Mouse (Mus musculus) stomach, embryonic 14.5 days (tissue): ENCODE data around the gene Itgad. TPM values are rescaled to one million over a fixed set of nuclear protein-coding genes. Genes with fewer than 3 reads are reported as not detected.

ENCODE experiments used
- ATAC-seq: fragments of 200-750 bp; cut with Nextera tagmentation; 2 replicates; pipeline ENCODE4 v1.8.0; 2017; ENCODE audit warnings: low read depth, moderate TSS enrichment; ENCODE audit not compliant: insufficient number of reproducible peaks, insufficient read depth, low FRiP score
- H3K27ac ChIP-seq: fragments of 300-500 bp; sonication (generic); 2 replicates; pipeline ENCODE4 v1.5.1; 2014; ENCODE audit warnings: mild to moderate bottlenecking, low read length, moderate library complexity, mixed read lengths
- H3K27me3 ChIP-seq: fragments of 300-500 bp; sonication (generic); 2 replicates; pipeline ENCODE4 v1.6.1; 2014; ENCODE audit warnings: low read length, control low read depth, mixed read lengths; ENCODE audit not compliant: control insufficient read depth, insufficient read depth
- H3K36me3 ChIP-seq: fragments of 300-500 bp; sonication (generic); 2 replicates; pipeline ENCODE4 v1.6.1; 2014; ENCODE audit warnings: mild to moderate bottlenecking, control low read depth, low read length, moderate library complexity, mixed read lengths; ENCODE audit not compliant: control insufficient read depth, insufficient read depth
- H3K4me1 ChIP-seq: fragments of 300-500 bp; sonication (generic); 2 replicates; pipeline ENCODE4 v1.6.1; 2014; ENCODE audit warnings: low read length, control low read depth, mixed read lengths; ENCODE audit not compliant: control insufficient read depth, insufficient read depth
- H3K4me2 ChIP-seq: fragments of 300-500 bp; sonication (generic); replicated peaks from 2 replicates; pipeline ENCODE4 v1.6.1; 2014; ENCODE audit warnings: low read depth, low read length, control low read depth
- H3K4me3 ChIP-seq: fragments of 300-500 bp; sonication (generic); 2 replicates; pipeline ENCODE4 v1.5.1; 2014; ENCODE audit warnings: low read depth, low read length, control low read depth
- H3K9ac ChIP-seq: fragments of 300-500 bp; sonication (generic); replicated peaks from 2 replicates; pipeline ENCODE4 v1.6.1; 2014; ENCODE audit warnings: low read depth, mild to moderate bottlenecking, control low read depth, low read length, moderate library complexity, mixed read lengths
- H3K9me3 ChIP-seq: fragments of 300-500 bp; sonication (generic); 2 replicates; pipeline ENCODE4 v1.6.1; 2016; ENCODE audit warnings: low read depth, low read length, control low read depth; ENCODE audit not compliant: control insufficient read depth
- WGBS: fragments of 180-500 bp; shearing (Covaris S2); extraction: QIAGEN DNeasy Blood & Tissue Kit; methylation state at CpG from one replicate; pipeline ENCODE4 v1.1.7; 2014; 5-methylcytosine and 5-hydroxymethylcytosine counted together
- polyA plus RNA-seq: library from polyadenylated mRNA; unstranded; fragments of >200 nt; fragmentation: Nextera tagmentation; extraction: Ambion mirVana; gene quantifications from 2 replicates; pipeline ENCODE4 v1.2.1, GENCODE M21; 2014

Gene Itgad
- not detected in 2 replicates for polyA plus RNA-seq

DNA sequence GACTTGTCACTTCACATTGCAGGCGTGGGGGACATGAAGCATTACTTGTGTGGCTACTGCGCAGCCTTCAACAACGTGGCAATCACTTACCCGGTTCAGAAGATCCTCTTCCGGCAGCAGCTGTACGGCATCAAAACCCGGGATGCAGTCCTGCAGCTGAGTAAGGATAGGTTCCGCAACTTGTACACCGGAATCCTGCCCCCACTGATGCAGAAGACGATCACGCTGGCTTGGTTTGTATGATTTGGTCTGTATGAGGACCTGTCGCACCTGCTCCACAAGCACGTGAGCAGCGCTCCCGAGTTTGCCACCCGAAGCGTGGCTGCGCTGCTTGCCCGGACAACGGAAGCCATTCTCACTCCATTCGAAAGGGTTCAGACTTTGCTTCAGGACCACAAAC lies at the start of gene Itgad:
TSS of gene Itgad (plus strand) at position 301 of the 400 bp plus-strand sequence.
- H3K36me3 ChIP-seq, result no peaks in the 10 kb centered on the region
- H3K4me1 ChIP-seq, result no peaks in the 10 kb centered on the region
- H3K9me3 ChIP-seq, result no peaks in the 10 kb centered on the region
- H3K4me2 ChIP-seq, result no peak within 1 kb of the TSS
- H3K9ac ChIP-seq, result no peak within 1 kb of the TSS
- no peak within 1 kb of the TSS for H3K4me3 ChIP-seq
- no peak for ATAC-seq
- 88% methylated on average over 21 of the region's 21 CpGs for WGBS
- H3K27me3 ChIP-seq, result no peaks in the 10 kb centered on the region
- no peak within 1 kb of the TSS for H3K27ac ChIP-seq

GRCm38 (mm10) chr7:128105246-128105645 lies 48.9 kb upstream of the Itgad start:
- Histone ChIP-seq H3K4me1 (no peaks in the 10 kb centered on the region), H3K27ac (no peak overlapping the region), H3K9ac (no peak overlapping the region), H3K27me3 (no peaks in the 10 kb centered on the region), H3K9me3 (no peaks in the 10 kb centered on the region), H3K36me3 (no peaks in the 10 kb centered on the region), H3K4me2 (no peak overlapping the region), H3K4me3 (no peak overlapping the region)
- 55% methylated on average over 4 of the region's 4 CpGs for WGBS
- no peak for ATAC-seq

- Histone ChIP-seq H3K27ac (no peak overlapping the region), H3K9ac (no peak overlapping the region), H3K4me2 (no peak overlapping the region), H3K4me3 (no peak overlapping the region), H3K27me3 (no peaks in the 10 kb centered on the region), H3K9me3 (no peaks in the 10 kb centered on the region), H3K4me1 (no peaks in the 10 kb centered on the region), H3K36me3 (no peaks in the 10 kb centered on the region)
- ATAC-seq, result no peak
- 88% methylated on average over 7 of the region's 7 CpGs for WGBS
Measured at GRCm38 (mm10) chr7:128107462-128107861, 46.7 kb upstream of the Itgad start.

GRCm38 (mm10) chr7:128110314-128110713 lies 43.9 kb upstream of the Itgad start:
- no peak for ATAC-seq
- WGBS, result 54% methylated on average over 2 of the region's 2 CpGs
- H3K9me3 ChIP-seq, result no peaks in the 10 kb centered on the region

DNA sequence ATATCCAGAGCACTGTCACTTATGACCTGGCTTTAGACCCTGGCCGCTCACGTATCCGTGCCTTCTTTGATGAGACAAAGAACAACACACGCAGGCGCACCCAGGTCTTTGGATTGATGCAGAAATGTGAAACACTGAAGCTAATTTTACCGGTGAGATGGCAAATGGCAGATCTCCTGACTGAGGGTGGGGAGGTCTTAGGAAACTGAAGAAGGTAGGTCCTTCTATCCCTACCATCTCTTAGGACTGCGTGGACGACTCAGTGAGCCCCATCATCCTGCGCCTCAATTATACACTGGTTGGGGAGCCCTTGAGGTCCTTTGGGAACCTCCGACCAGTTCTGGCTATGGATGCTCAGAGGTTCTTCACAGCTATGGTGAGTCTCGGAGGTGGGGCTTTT lies 42.0 kb upstream of the Itgad start:
- WGBS, result 93% methylated on average over 11 of the region's 11 CpGs

More at GRCm38 (mm10) chr7:128110314-128110713, 43.9 kb upstream of the Itgad start:
- H3K4me3 ChIP-seq, result no peak overlapping the region
- no peaks in the 10 kb centered on the region for H3K36me3 ChIP-seq
- no peak overlapping the region for H3K9ac ChIP-seq
- no peak overlapping the region for H3K4me2 ChIP-seq
- no peaks in the 10 kb centered on the region for H3K27me3 ChIP-seq
- H3K27ac ChIP-seq, result no peak overlapping the region
- H3K4me1 ChIP-seq, result no peaks in the 10 kb centered on the region

DNA sequence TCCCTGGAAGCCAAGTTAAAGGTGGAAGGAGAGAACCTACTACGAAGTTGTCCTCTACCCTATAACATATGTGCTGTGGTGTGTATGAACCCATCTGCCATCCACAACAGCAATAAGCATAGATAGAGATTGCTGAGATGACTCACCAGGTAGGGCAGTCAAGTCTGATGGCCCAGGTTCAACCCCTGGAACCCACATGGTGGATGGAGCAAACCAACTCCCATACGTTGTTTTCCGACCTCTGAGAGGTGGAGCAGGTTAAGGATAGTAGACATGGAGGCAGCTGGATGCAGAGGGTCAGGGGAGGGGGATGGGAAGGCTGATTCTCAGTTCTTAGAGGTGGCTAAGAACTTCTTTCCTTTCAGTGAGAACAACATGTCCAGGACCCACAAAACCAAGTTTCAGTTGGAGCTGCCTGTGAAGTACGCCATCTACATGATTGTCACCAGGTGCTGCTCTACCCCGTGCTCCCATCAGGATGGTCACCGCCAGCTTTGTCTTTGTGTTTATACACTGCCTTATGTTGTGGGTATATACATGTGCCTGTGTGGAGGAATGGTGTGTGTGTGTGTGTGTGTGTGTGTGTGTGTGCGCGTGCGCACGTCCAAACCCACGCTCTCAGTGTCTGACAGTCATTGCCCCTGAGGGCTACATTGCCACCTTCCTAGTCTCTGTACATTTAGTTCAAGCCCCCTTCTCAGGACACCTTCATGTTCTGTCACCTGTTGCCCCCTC lies 39.6 kb upstream of the Itgad start:
- H3K4me3 ChIP-seq, result no peak overlapping the region
- no peak for ATAC-seq
- H3K9me3 ChIP-seq, result no peaks in the 10 kb centered on the region
- H3K4me1 ChIP-seq, result no peaks in the 10 kb centered on the region
- no peaks in the 10 kb centered on the region for H3K36me3 ChIP-seq
- H3K27ac ChIP-seq, result no peak overlapping the region
- H3K9ac ChIP-seq, result no peak overlapping the region
- no peaks in the 10 kb centered on the region for H3K27me3 ChIP-seq
- no peak overlapping the region for H3K4me2 ChIP-seq
- 92% methylated on average over 11 of the region's 11 CpGs for WGBS

More for the DNA sequence above, 42.0 kb upstream of the Itgad start:
- H3K9me3 ChIP-seq, result no peaks in the 10 kb centered on the region
- ATAC-seq, result no peak
- H3K4me1 ChIP-seq, result no peaks in the 10 kb centered on the region
- no peaks in the 10 kb centered on the region for H3K36me3 ChIP-seq
- no peaks in the 10 kb centered on the region for H3K27me3 ChIP-seq
- no peak overlapping the region for H3K9ac ChIP-seq
- H3K4me3 ChIP-seq, result no peak overlapping the region
- H3K4me2 ChIP-seq, result no peak overlapping the region
- no peak overlapping the region for H3K27ac ChIP-seq

DNA sequence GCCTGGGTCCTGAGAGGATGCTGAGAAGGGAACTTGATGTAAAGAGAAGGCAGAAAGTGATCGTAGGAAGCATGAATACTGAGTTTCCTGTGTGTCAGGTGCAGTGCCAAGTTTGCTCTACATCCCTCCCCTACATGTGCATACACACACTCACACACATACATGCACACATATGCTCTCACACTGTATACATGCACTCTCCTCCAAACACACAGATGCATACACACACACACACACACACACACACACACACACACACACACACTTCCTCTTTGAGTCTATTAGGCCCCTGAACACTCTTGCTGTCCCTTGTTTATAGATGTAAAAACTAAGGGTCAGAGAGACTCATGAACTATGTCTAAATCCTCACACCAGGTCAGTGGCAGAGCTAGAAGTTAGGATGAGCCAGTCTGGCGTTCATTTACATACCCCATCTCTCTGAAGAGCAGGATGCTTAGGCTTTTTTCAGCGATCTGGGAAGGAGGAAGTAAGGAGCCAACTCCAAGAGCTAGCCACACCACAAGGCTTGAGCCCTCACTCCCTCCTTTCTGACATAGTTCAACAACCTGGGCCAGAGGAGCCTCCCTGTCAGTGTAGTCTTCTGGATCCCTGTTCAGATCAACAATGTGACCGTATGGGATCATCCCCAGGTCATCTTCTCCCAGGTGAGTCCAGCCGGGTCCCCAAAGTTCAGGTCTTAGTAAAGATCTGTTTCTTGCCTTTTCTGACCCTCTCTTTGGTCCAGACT lies 38.8 kb upstream of the Itgad start:
- 72% methylated on average over 5 of the region's 5 CpGs for WGBS
- no peak overlapping the region for H3K4me3 ChIP-seq
- H3K4me2 ChIP-seq, result no peak overlapping the region
- no peak overlapping the region for H3K9ac ChIP-seq
- no peaks in the 10 kb centered on the region for H3K9me3 ChIP-seq
- no peak for ATAC-seq
- H3K4me1 ChIP-seq, result no peaks in the 10 kb centered on the region
- H3K27me3 ChIP-seq, result no peaks in the 10 kb centered on the region
- H3K27ac ChIP-seq, result no peak overlapping the region
- no peaks in the 10 kb centered on the region for H3K36me3 ChIP-seq

DNA sequence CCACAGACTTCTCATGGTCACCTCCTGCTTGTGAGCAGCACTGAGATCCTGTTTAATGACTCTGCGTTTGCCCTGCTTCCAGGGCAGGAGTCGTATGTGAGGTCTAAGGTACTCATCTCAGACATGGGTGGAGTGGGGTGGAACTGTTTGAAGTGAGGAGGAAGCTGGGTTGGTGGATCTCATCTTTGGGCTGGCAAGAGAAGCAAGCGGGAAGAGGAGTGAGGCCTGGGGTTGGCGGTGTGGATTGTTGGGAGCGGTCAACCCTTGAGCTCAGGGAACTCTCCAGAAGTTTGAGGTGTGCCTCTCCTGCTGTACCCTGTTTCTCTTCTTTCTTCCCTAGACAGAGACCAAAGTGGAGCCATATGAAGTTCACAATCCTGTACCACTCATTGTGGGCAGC lies 37.8 kb upstream of the Itgad start:
- no peaks in the 10 kb centered on the region for H3K9me3 ChIP-seq
- no peak overlapping the region for H3K4me3 ChIP-seq
- 89% methylated on average over 5 of the region's 5 CpGs for WGBS
- no peak overlapping the region for H3K9ac ChIP-seq
- no peak overlapping the region for H3K27ac ChIP-seq
- H3K4me1 ChIP-seq, result no peaks in the 10 kb centered on the region
- H3K27me3 ChIP-seq, result no peaks in the 10 kb centered on the region
- H3K36me3 ChIP-seq, result no peaks in the 10 kb centered on the region
- no peak for ATAC-seq
- H3K4me2 ChIP-seq, result no peak overlapping the region
